Mouse (Mus musculus): ENCODE data around the gene Hist1h3g. TPM values are rescaled to one million over a fixed set of nuclear protein-coding genes. Genes with fewer than 3 reads are reported as not detected.

Hist1h3g gene
- polyA plus RNA-seq, 1 experiment, result not detected

DNA sequence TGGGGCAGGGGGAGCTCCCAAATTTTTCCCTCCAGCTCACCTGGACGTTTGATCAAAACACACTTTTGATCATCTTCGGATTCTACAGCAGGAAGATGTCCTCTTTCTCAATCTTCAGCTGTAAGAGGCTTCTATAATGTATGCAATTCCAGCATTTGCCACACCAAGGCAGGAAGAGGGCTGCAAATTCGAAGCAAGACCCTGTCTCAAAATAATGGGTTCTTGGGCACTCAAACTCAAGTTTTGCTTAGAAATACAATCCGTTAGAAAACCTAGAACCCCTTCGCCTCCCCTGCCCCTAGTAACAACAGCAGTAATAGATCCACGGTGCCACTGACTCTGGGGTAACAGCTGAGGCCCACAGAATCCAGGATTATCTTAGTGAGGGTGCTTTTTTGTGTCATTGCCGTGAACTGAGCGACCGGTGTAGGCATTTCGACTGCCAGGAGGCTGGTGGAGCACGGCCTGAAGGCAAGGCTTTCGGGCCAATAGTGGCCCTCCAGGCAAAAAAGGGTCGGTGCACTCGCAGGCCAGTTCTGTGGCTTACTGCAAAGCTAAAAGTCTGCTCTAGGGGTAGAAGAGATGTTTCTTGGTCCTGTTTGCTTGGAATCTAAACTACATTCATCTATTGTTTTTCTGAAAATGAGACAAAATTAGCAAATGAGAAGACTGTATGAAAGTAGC lies 29.4 kb upstream of the Hist1h3g start:
- H3K27ac ChIP-seq (replicated peaks; ENCODE audit: low read depth, low read length), result no peak overlapping the region
- no peaks in the 10 kb centered on the region for H3K4me1 ChIP-seq (ENCODE audit: control insufficient read depth, insufficient read depth, insufficient read length, low read length)
- peak overlapping the region; percentile 30 for H3K4me3 ChIP-seq (ENCODE audit: insufficient read depth, low read depth, low read length)

- Histone ChIP-seq H3K4me1 (ENCODE audit: control insufficient read depth, insufficient read depth, insufficient read length, low read length) (no peaks in the 10 kb centered on the region), H3K4me3 (ENCODE audit: insufficient read depth, low read depth, low read length) (no peak overlapping the region), H3K27ac (replicated peaks; ENCODE audit: low read depth, low read length) (no peak overlapping the region)
These were observed 28.9 kb upstream of the Hist1h3g start for GRCm38 (mm10) chr13:23506351-23506750.

GRCm38 (mm10) chr13:23506819-23507515 lies 28.3 kb upstream of the Hist1h3g start:
- Histone ChIP-seq H3K4me1 (ENCODE audit: control insufficient read depth, insufficient read depth, insufficient read length, low read length) (no peaks in the 10 kb centered on the region), H3K4me3 (ENCODE audit: insufficient read depth, low read depth, low read length) (no peak overlapping the region), H3K27ac (replicated peaks; ENCODE audit: low read depth, low read length) (no peak overlapping the region)

GRCm38 (mm10) chr13:23510127-23510526 lies 25.1 kb upstream of the Hist1h3g start:
- H3K4me3 ChIP-seq (ENCODE audit: insufficient read depth, low read depth, low read length), result no peak overlapping the region
- no peaks in the 10 kb centered on the region for H3K4me1 ChIP-seq (ENCODE audit: control insufficient read depth, insufficient read depth, insufficient read length, low read length)
- H3K27ac ChIP-seq (replicated peaks; ENCODE audit: low read depth, low read length), result no peak overlapping the region

DNA sequence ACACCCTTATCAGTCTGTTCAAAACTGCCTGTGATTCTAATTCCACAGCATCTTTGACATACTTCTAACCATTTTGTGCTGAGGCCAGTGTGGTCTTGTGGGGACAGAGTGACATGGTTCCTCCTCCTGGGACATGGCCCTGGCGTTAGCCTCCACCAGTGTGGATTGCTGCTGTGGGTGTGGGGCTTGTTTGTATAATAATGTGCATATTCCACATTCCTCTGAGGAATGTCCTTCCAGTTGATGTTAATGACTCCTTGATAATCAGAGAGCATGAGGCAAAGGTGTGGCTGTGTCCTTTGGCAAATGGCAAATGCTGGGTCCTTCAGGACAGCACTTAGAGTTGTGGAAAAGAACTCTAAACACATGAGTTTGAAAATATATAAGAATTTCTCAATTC lies 21.7 kb upstream of the Hist1h3g start:
- H3K4me3 ChIP-seq (ENCODE audit: insufficient read depth, low read depth, low read length), result no peak overlapping the region
- H3K4me1 ChIP-seq (ENCODE audit: control insufficient read depth, insufficient read depth, insufficient read length, low read length), result no peaks in the 10 kb centered on the region
- no peak overlapping the region for H3K27ac ChIP-seq (replicated peaks; ENCODE audit: low read depth, low read length)

DNA sequence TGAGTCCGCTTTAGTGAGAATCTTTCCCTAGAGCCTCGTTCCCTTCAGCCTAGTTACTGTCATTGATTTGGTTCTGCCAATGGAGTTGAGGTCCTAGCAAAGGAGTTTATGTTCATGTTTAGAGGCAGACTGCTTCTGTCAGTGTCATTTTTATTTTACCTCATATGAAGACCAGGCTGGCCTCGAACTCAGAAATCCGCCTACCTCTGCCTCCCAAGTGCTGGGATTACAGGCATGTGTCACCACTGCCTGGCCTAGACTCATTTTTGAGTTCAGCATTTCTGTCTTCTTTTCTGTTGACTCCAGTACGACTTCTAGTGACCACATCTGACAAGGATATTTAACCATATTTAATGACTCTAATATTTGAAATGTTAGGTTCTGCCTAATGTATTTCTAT lies 19.9 kb upstream of the Hist1h3g start:
- Histone ChIP-seq H3K4me3 (ENCODE audit: insufficient read depth, low read depth, low read length) (no peak overlapping the region), H3K4me1 (ENCODE audit: control insufficient read depth, insufficient read depth, insufficient read length, low read length) (no peaks in the 10 kb centered on the region), H3K27ac (replicated peaks; ENCODE audit: low read depth, low read length) (no peak overlapping the region)

DNA sequence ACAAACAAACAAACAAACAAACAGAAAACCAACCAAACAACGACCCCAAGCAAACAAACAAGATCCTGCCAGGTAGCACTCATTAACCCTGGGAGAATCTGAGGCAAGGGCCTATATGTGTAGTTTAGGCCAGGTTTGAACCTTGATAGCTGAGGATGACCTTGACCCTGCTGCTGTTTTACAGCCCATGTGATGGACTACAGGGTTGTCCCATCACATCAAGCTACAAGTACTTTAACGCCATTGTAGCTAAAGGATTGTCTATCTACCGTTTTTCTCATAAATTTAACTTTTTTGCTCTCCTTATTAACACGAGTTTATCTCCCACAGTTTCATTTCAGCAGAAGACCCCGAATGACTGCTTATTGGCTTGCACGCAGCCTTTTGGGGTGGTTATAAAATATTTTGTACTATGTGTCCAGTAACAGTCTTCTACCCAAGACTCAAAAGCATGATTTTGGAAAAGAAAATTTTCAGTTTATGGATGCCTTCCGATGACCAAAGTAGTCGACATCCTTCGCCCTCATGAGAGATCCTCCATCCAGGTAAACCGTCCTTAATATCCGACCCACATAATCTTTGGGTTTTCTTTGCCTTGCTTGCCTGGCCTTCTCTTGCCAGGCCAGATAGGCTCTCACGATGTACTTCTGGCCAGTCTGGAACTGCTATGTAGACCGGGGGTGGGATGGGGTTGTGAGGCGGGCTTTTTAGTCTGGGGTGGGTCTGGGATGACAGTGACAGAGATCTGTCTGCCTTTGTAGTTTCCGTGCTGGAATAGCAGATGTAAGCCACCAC lies 19.2 kb upstream of the Hist1h3g start:
- Histone ChIP-seq H3K27ac (replicated peaks; ENCODE audit: low read depth, low read length) (no peak overlapping the region), H3K4me1 (ENCODE audit: control insufficient read depth, insufficient read depth, insufficient read length, low read length) (no peaks in the 10 kb centered on the region), H3K4me3 (ENCODE audit: insufficient read depth, low read depth, low read length) (no peak overlapping the region)

DNA sequence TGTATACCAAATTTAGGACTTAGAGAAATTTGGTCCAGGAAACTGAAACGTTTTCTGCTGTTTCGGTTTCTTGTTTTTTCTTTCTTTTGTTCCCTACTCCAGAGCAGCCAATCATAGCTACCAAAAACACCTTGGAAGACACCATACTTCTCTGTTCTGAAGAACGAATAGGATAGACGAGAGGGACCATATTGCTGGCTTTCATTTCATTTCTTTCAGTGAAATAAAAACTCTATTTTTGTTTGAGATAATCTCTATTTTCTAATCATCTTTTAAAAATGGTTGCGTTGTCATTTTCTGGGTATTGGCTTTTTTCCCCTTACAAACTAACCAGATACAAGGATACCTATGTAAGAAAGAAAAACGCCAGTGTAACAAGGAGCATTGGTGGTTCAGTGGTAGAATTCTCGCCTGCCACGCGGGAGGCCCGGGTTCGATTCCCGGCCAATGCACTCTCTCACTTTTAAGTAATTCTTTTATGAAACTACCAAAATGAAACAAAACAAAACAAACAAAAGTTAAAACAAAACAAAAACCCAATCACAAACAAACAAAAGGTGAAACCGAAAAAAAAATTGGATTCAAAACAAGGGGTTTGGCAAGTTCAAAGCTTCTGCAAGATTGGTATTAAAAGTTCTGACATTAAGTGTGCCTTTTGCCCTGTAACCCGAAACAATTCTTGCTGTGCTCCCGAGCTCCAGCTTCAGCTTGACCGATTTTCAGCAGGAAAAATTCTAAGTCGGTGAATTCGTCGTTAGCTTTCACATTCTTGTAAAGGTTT lies 18.2 kb upstream of the Hist1h3g start:
- H3K27ac ChIP-seq (replicated peaks; ENCODE audit: low read depth, low read length), result peak overlapping the region; percentile 20; the same call in 1 of the 2 replicates
- no peaks in the 10 kb centered on the region for H3K4me1 ChIP-seq (ENCODE audit: control insufficient read depth, insufficient read depth, insufficient read length, low read length)
- H3K4me3 ChIP-seq (ENCODE audit: insufficient read depth, low read depth, low read length), result peak overlapping the region; percentile 67

DNA sequence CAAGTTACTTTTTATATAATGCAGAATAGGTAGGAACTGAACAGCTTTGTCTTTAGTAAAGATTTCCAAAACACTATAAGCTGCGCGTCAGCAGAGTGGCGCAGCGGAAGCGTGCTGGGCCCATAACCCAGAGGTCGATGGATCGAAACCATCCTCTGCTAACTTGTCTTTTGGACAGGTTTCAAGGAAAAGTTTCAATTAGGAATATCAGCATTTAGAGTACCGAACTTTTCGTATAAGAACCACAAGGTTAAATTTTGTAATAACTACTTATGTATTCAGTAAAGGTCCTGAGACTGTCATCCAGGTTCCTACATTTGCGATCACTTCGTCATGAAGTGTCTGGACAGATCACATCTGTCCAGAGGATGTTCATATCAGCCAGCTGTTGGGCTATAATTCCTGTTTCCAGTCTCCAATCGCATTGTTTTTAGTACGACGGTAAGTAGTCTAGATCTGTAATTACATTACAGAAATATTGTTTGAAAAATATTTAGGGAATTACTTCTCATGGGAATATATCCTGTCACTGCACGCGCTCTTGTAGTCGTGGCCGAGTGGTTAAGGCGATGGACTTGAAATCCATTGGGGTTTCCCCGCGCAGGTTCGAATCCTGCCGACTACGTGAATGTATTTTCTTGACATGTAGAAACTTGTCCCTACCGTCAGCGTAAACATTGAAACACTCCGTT lies 17.5 kb upstream of the Hist1h3g start:
- no peaks in the 10 kb centered on the region for H3K4me1 ChIP-seq (ENCODE audit: control insufficient read depth, insufficient read depth, insufficient read length, low read length)
- peak overlapping the region; percentile 20; the same call in 1 of the 2 replicates for H3K27ac ChIP-seq (replicated peaks; ENCODE audit: low read depth, low read length)

DNA sequence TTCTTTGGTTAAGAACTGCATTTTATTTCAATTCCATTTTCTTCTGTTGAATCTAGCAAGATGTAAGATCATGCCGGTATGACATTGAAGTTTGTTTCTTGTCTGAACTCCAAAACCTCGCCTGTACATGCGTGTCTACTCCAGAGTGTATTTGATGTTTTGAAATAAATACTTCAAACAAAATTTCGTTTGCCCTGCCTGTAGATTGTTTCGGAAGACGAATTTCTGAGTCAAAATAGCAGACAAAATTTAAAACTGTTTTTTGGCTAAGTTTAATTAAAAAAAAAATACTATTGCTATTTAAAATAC lies 17.0 kb upstream of the Hist1h3g start:
- H3K27ac ChIP-seq (replicated peaks; ENCODE audit: low read depth, low read length), result no peak overlapping the region
- peak overlapping the region; percentile 48 for H3K4me3 ChIP-seq (ENCODE audit: insufficient read depth, low read depth, low read length)
- H3K4me1 ChIP-seq (ENCODE audit: control insufficient read depth, insufficient read depth, insufficient read length, low read length), result no peaks in the 10 kb centered on the region

More for the DNA sequence above, 17.5 kb upstream of the Hist1h3g start:
- peak overlapping the region; percentile 67 for H3K4me3 ChIP-seq (ENCODE audit: insufficient read depth, low read depth, low read length)

GRCm38 (mm10) chr13:23518885-23519284 lies 16.3 kb upstream of the Hist1h3g start:
- no peaks in the 10 kb centered on the region for H3K4me1 ChIP-seq (ENCODE audit: control insufficient read depth, insufficient read depth, insufficient read length, low read length)
- no peak overlapping the region for H3K27ac ChIP-seq (replicated peaks; ENCODE audit: low read depth, low read length)
- H3K4me3 ChIP-seq (ENCODE audit: insufficient read depth, low read depth, low read length), result peak overlapping the region; percentile 31; the same call in 1 of the 2 replicates

DNA sequence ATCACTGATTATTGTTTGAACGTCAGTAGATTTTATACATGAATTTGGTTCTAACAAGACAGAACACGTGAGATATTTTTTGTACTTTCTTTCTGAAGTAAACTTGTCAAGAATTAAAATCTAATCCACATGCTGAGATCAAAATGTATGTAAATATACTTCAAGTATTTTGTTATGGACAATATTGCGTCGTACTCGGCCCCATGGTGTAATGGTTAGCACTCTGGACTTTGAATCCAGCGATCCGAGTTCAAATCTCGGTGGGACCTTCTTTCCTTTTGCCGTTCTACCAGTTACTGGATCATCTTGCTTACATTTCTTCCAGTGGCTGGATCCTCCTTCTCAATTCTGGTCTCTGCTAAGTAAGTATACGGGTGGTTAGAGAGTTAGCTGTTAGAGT lies 15.8 kb upstream of the Hist1h3g start:
- H3K4me1 ChIP-seq (ENCODE audit: control insufficient read depth, insufficient read depth, insufficient read length, low read length), result no peaks in the 10 kb centered on the region
- no peak overlapping the region for H3K27ac ChIP-seq (replicated peaks; ENCODE audit: low read depth, low read length)
- peak overlapping the region; percentile 31; the same call in 1 of the 2 replicates for H3K4me3 ChIP-seq (ENCODE audit: insufficient read depth, low read depth, low read length)

DNA sequence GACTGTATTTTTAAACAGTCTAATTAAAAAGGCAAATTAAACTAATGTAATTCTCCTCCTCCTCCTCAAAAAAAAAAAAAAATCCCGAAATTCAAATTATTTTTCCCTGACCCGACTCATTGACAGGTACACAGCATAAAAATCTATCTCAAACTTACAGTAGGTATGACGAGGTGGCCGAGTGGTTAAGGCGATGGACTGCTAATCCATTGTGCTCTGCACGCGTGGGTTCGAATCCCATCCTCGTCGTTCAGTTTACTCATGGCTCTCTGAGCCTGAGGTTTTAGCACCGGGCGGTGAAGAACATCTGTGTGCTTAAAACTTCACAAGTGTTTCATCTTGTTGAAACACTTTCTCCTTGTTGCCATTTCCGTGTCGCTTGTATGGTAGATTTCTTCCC lies 13.5 kb upstream of the Hist1h3g start:
- no peak overlapping the region for H3K4me3 ChIP-seq (ENCODE audit: insufficient read depth, low read depth, low read length)
- no peaks in the 10 kb centered on the region for H3K4me1 ChIP-seq (ENCODE audit: control insufficient read depth, insufficient read depth, insufficient read length, low read length)
- no peak overlapping the region for H3K27ac ChIP-seq (replicated peaks; ENCODE audit: low read depth, low read length)

- Histone ChIP-seq H3K27ac (replicated peaks; ENCODE audit: low read depth, low read length) (no peak overlapping the region), H3K4me3 (ENCODE audit: insufficient read depth, low read depth, low read length) (no peak overlapping the region), H3K4me1 (ENCODE audit: control insufficient read depth, insufficient read depth, insufficient read length, low read length) (no peaks in the 10 kb centered on the region)
These were observed 11.2 kb upstream of the Hist1h3g start for GRCm38 (mm10) chr13:23523976-23524375.
